Mouse (Mus musculus) lung, adult 2 months (tissue): ENCODE data around the gene Rxrg.

Experiments used
- CTCF ChIP-seq: fragments of 200-500 bp; IDR thresholded peaks from 2 replicates; pipeline ENCODE4 v1.5.1; 2011; ENCODE audit warnings: mild to moderate bottlenecking, low read length, control low read depth; ENCODE audit not compliant: insufficient read depth
- POLR2A ChIP-seq: fragments of 200-500 bp; IDR thresholded peaks from 2 replicates; pipeline ENCODE4 v1.6.1; 2011; ENCODE audit warnings: low read depth, mild to moderate bottlenecking, control low read depth, low read length, borderline replicate concordance; ENCODE audit errors: extremely low read depth

- no peak for TF ChIP-seq CTCF
- TF ChIP-seq POLR2A: no peak
Observed at GRCm38 (mm10) chr1:167599211-167599735, 1.1 kb downstream of the Rxrg start.
